Mouse (Mus musculus): ENCODE measurements around the gene Ccdc78. TPM values are rescaled to one million over a fixed set of nuclear protein-coding genes. Genes with fewer than 3 reads are reported as not detected.

Gene Ccdc78
- total RNA-seq, 2 experiments from 2014 or later = not detected

GRCm38 (mm10) chr17:25786781-25787504 lies 563 bp downstream of the Ccdc78 start:
- intact Hi-C loops (cut with DNase I) = no loop called here
- H3K27ac ChIP-seq = no peak overlapping the region
- no peak overlapping the region for H3K4me3 ChIP-seq
- TF ChIP-seq CTCF (IDR thresholded peaks at IDR 0.05) = no peak
- no peak for DNase-seq

GRCm38 (mm10) chr17:25791320-25791842 lies 5.0 kb downstream of the Ccdc78 start:
- intact Hi-C loops (cut with DNase I) = loop anchor here (10.0 kb wide), 1 partner anchor 217 kb away; the partner anchor contains the start of genes Lmf1 and Sox8
- no peak for TF ChIP-seq CTCF (IDR thresholded peaks at IDR 0.05)
- no peak for DNase-seq
- H3K4me3 ChIP-seq = peak overlapping the region; percentile 89
- H3K27ac ChIP-seq = peak overlapping the region; percentile 91

- intact Hi-C loops (cut with DNase I) = loop anchor here (10.0 kb wide), 1 partner anchor 217 kb away; the partner anchor contains the start of genes Lmf1 and Sox8
These were observed 5.6 kb downstream of the Ccdc78 start for GRCm38 (mm10) chr17:25791843-25792527.

GRCm38 (mm10) chr17:25792615-25793014 lies 6.2 kb downstream of the Ccdc78 start, which contains the start of gene Fam173a:
Fam173a (minus strand) TSS chr17:25792901.
- TF ChIP-seq CTCF (IDR thresholded peaks at IDR 0.05) = no peak
- intact Hi-C loops (cut with DNase I) = loop anchor here (10.0 kb wide), 1 partner anchor 218 kb away; the partner anchor contains the start of genes Lmf1 and Sox8
- H3K27ac ChIP-seq = peak within 1 kb of the TSS; percentile 91

More at GRCm38 (mm10) chr17:25791843-25792527, 5.6 kb downstream of the Ccdc78 start:
- Histone ChIP-seq H3K27ac (peak overlapping the region; percentile 91), H3K4me3 (peak overlapping the region; percentile 89)
- TF ChIP-seq CTCF (IDR thresholded peaks at IDR 0.05) = no peak
- DNase-seq = peak; percentile 89

GRCm38 (mm10) chr17:25794197-25794596 lies 7.8 kb downstream of the Ccdc78 start:
- intact Hi-C loops (cut with DNase I) = loop anchor here (10.0 kb wide), 1 partner anchor 219 kb away; the partner anchor contains the start of genes Lmf1 and Sox8
- Histone ChIP-seq H3K27ac (peak overlapping the region; percentile 91; the same call in 1 of the 2 replicates), H3K4me3 (no peak overlapping the region)
- no peak for DNase-seq
- no peak for TF ChIP-seq CTCF (IDR thresholded peaks at IDR 0.05)

More at GRCm38 (mm10) chr17:25792615-25793014, 6.2 kb downstream of the Ccdc78 start, which contains the start of gene Fam173a:
- H3K4me3 ChIP-seq = peak within 1 kb of the TSS; percentile 89
- peak; percentile 80 for DNase-seq

GRCm38 (mm10) chr17:25794998-25795397 lies 8.6 kb downstream of the Ccdc78 start:
- no peak overlapping the region for H3K27ac ChIP-seq
- no peak for DNase-seq
- H3K4me3 ChIP-seq = 0 out of 2 replicates have a peak overlapping the region, but pooled peaks have one; percentile 12
- intact Hi-C loops (cut with DNase I) = loop anchor here (10.0 kb wide), 1 partner anchor 220 kb away; the partner anchor contains the start of genes Lmf1 and Sox8
- no peak for TF ChIP-seq CTCF (IDR thresholded peaks at IDR 0.05)

- intact Hi-C loops (cut with DNase I) = loop anchor here (10.0 kb wide), 1 partner anchor 221 kb away; the partner anchor contains the start of genes Lmf1 and Sox8
- TF ChIP-seq CTCF (IDR thresholded peaks at IDR 0.05) = no peak
- peak within 1 kb of the TSS; percentile 87 for H3K27ac ChIP-seq
- H3K4me3 ChIP-seq = peak within 1 kb of the TSS; percentile 83
- no peak for DNase-seq
These were observed 9.3 kb downstream of the Ccdc78 start, which contains the start of gene AC134908.4 for GRCm38 (mm10) chr17:25795609-25796092. AC134908.4 (minus strand) TSS chr17:25795659.

GRCm38 (mm10) chr17:25796211-25796771 lies 9.9 kb downstream of the Ccdc78 start:
- H3K27ac ChIP-seq = peak overlapping the region; percentile 87
- DNase-seq = peak; percentile 85
- peak overlapping the region; percentile 83 for H3K4me3 ChIP-seq
- TF ChIP-seq CTCF (IDR thresholded peaks at IDR 0.05) = peak; percentile 3; the same call in 1 of the 2 replicates
- intact Hi-C loops (cut with DNase I) = loop anchor here (10.0 kb wide), 1 partner anchor 221 kb away; the partner anchor contains the start of genes Lmf1 and Sox8

GRCm38 (mm10) chr17:25796951-25797369 lies 10.6 kb downstream of the Ccdc78 start, which contains the start of gene Metrn:
Metrn (minus strand) TSS chr17:25797136.
- H3K27ac ChIP-seq = peak within 1 kb of the TSS; percentile 87
- H3K4me3 ChIP-seq = peak within 1 kb of the TSS; percentile 83
- peak; percentile 93 for DNase-seq
- intact Hi-C loops (cut with DNase I) = loop anchor here (10.0 kb wide), 1 partner anchor 222 kb away; the partner anchor contains the start of genes Lmf1 and Sox8
- TF ChIP-seq CTCF (IDR thresholded peaks at IDR 0.05) = no peak

- no peak overlapping the region for H3K27ac ChIP-seq
- intact Hi-C loops (cut with DNase I) = loop anchor here (1.0 to 2.0 kb wide), 2 partner anchors 28 to 68 kb away; partner anchors contain the start of gene Narfl
- no peak overlapping the region for H3K4me3 ChIP-seq
- peak; percentile 68 for DNase-seq
- peak; percentile 97 for TF ChIP-seq CTCF (IDR thresholded peaks at IDR 0.05)
These were observed 14.6 kb downstream of the Ccdc78 start for GRCm38 (mm10) chr17:25801029-25801428.

GRCm38 (mm10) chr17:25802825-25803517 lies 16.6 kb downstream of the Ccdc78 start:
- H3K27ac ChIP-seq = no peak overlapping the region
- peak; percentile 65 for DNase-seq
- intact Hi-C loops (cut with DNase I) = no loop called here
- no peak overlapping the region for H3K4me3 ChIP-seq
- no peak for TF ChIP-seq CTCF (IDR thresholded peaks at IDR 0.05)
